Mouse (Mus musculus) liver, adult 2 months (tissue): ENCODE measurements at regions not wholly inside any gene's neighbourhood (a gene's known extent, or its start where the extent isn't known, plus 50 kb on each side); places are given as distances from the start of the nearest gene placed in this dataset.

Experiments used
- CTCF ChIP-seq: fragments of 200-500 bp; IDR thresholded peaks from 2 replicates; pipeline ENCODE4 v1.5.1; 2011; ENCODE audit warnings: low read depth, low read length, control low read depth
- POLR2A ChIP-seq: fragments of 200-500 bp; IDR thresholded peaks from 2 replicates; pipeline ENCODE4 v1.6.1; 2011; ENCODE audit warnings: low read length, control low read depth; ENCODE audit not compliant: insufficient read depth; ENCODE audit errors: extremely low read depth

DNA sequence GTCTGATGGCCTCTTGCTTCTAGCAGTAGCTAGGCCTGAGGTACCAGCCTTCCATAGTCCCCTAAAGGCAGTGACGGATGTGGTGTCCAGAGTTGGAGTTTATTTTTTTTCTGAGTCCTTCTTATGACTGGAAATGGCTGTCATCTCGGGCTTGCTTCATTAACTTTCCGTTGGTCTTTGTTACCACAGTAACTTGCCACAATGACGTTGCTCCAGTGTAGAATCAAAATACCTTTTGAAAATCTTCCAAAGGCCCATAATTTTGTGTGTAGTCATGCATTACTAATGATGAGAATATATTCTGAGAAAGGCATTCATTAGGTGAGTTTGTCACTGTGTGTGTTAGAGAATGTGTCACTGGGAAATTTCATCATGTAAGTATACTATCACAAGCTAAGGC, 108.4 kb upstream of the Sgk1 start:
- TF ChIP-seq POLR2A (no peak), CTCF (no peak)
